Mouse (Mus musculus): Measurements from ENCODE around the gene Ereg. TPM values are rescaled to one million over a fixed set of nuclear protein-coding genes. Genes with fewer than 3 reads are reported as not detected.

Gene Ereg
- polyA plus RNA-seq, 1 experiment: not detected

DNA sequence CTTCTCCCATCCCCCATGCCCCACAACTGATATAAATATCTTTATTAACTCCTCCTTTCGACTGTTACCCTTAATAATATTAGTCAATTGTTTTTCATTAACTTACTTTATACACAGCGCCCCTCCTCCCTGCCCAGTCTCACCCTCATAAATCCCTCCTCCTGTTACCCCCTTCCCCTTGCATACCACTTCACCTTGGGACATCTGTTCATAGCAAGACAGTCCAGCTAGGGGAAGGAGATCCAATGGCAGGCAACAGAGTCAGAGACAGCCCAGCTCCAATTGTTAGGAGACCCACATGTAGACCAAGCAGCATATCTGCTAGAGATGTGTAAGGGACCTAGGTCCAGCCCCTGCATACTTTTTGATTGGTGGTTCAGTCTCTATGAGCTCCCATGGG, 35.5 kb upstream of the Ereg start:
- Histone ChIP-seq H3K27me3 (ENCODE audit: control insufficient read depth, insufficient read depth, low read length) (no peaks in the 10 kb centered on the region), H3K4me3 (ENCODE audit: control insufficient read depth, low read depth, low read length) (no peak overlapping the region), H3K4me1 (ENCODE audit: control insufficient read depth, insufficient read depth, low read length) (no peaks in the 10 kb centered on the region), H3K36me3 (ENCODE audit: control insufficient read depth, insufficient read depth, low read length) (no peaks in the 10 kb centered on the region), H3K27ac (ENCODE audit: control insufficient read depth, insufficient read depth, low read depth, low read length) (no peak overlapping the region)
- no peak for TF ChIP-seq CTCF (IDR thresholded peaks at IDR 0.05; ENCODE audit: control insufficient read depth, insufficient read depth, insufficient replicate concordance, low read depth, low read length)
- no peak for TF ChIP-seq POLR2A (IDR thresholded peaks at IDR 0.05; ENCODE audit: control insufficient read depth, low read depth, low read length)

DNA sequence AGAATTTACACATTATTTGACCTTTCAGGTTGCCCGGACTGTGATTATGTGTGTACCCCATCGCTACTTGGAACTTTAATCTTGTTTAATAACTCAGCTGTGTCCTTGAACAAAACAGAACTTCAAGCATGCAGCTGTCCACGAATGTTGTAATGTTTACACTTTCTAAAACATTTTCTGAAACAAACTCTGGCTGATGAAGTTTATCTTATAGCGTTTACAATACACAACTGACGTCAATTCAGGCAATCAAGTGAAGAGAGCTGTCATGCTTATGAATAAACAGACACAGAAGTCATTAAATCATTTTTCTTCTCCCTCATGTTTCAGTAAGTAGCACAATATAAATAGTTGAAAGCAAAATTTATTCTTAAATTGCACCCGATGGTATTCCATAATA, 26.4 kb upstream of the Ereg start:
- Histone ChIP-seq H3K36me3 (ENCODE audit: control insufficient read depth, insufficient read depth, low read length) (no peaks in the 10 kb centered on the region), H3K4me3 (ENCODE audit: control insufficient read depth, low read depth, low read length) (no peak overlapping the region), H3K27me3 (ENCODE audit: control insufficient read depth, insufficient read depth, low read length) (no peaks in the 10 kb centered on the region), H3K27ac (ENCODE audit: control insufficient read depth, insufficient read depth, low read depth, low read length) (no peak overlapping the region), H3K4me1 (ENCODE audit: control insufficient read depth, insufficient read depth, low read length) (no peaks in the 10 kb centered on the region)
- TF ChIP-seq POLR2A (IDR thresholded peaks at IDR 0.05; ENCODE audit: control insufficient read depth, low read depth, low read length) (no peak), CTCF (IDR thresholded peaks at IDR 0.05; ENCODE audit: control insufficient read depth, insufficient read depth, insufficient replicate concordance, low read depth, low read length) (no peak)

DNA sequence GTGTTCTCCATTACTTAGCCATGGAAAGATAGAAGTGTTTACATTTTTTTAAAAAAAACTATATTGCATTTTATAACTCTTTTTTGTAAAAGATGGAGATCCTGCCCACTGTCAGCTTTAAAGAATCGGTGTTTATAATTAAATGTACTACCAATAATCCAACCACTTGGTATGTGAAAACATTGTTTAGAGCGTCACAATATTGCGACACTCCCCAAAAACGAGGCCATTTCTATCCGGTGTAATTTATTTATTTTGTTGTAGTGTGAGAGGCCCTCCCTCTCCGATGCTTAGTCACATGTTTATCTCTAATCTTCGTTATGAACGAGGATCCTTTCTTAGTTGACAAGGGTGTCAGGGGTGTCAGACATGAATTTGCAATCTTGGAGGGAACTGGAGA, 26.0 kb upstream of the Ereg start:
- H3K27ac ChIP-seq (ENCODE audit: control insufficient read depth, insufficient read depth, low read depth, low read length): no peak overlapping the region
- no peaks in the 10 kb centered on the region for H3K27me3 ChIP-seq (ENCODE audit: control insufficient read depth, insufficient read depth, low read length)
- H3K4me1 ChIP-seq (ENCODE audit: control insufficient read depth, insufficient read depth, low read length): no peaks in the 10 kb centered on the region
- no peak for TF ChIP-seq POLR2A (IDR thresholded peaks at IDR 0.05; ENCODE audit: control insufficient read depth, low read depth, low read length)
- TF ChIP-seq CTCF (IDR thresholded peaks at IDR 0.05; ENCODE audit: control insufficient read depth, insufficient read depth, insufficient replicate concordance, low read depth, low read length): no peak
- H3K4me3 ChIP-seq (ENCODE audit: control insufficient read depth, low read depth, low read length): no peak overlapping the region
- H3K36me3 ChIP-seq (ENCODE audit: control insufficient read depth, insufficient read depth, low read length): no peaks in the 10 kb centered on the region

DNA sequence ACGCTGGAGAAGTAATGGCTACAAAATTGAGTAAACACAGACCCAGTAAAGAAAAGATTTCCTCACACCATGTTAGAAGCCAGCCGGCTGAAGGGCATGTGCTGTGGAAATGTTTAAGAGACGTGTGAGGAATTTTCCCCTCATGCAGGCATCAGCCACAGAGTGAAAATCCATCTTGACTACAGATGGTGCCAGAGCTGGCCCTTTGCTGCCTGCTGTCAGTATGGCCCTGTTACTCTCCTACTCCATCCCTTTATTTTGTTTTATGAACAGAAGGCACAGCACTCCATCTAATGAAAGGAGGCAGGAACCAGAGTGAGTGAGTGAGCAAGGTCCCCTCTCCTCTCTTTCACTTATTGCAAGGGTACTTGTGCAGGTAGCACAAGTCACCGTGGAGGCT, 2.1 kb upstream of the Ereg start:
- TF ChIP-seq CTCF (IDR thresholded peaks at IDR 0.05; ENCODE audit: control insufficient read depth, insufficient read depth, insufficient replicate concordance, low read depth, low read length): no peak
- TF ChIP-seq POLR2A (IDR thresholded peaks at IDR 0.05; ENCODE audit: control insufficient read depth, low read depth, low read length): no peak
- Histone ChIP-seq H3K36me3 (ENCODE audit: control insufficient read depth, insufficient read depth, low read length) (no peaks in the 10 kb centered on the region), H3K27ac (ENCODE audit: control insufficient read depth, insufficient read depth, low read depth, low read length) (no peak overlapping the region), H3K4me1 (ENCODE audit: control insufficient read depth, insufficient read depth, low read length) (peaks cover 7% of the 10 kb centered on the region), H3K27me3 (ENCODE audit: control insufficient read depth, insufficient read depth, low read length) (no peaks in the 10 kb centered on the region), H3K4me3 (ENCODE audit: control insufficient read depth, low read depth, low read length) (no peak overlapping the region)

DNA sequence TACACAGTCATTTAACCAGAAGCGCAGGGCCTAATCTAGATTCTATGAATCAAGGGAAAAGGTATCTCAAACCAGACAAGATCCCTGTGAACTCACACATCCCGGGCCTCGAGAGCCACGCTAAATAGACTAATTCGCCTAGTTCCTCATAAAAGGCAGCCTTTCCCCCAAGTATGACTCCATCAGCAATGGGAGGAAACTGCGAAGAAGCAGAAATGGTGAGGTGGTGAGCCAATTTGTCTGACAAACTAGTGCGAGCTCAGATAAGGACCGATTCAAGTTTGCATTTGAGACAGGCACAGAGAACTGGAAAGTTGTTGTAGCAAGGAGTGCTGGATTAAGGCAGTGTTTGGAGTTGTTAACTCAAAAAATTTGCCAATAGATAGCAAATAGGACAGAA, 796 bp upstream of the Ereg start:
- Histone ChIP-seq H3K27ac (ENCODE audit: control insufficient read depth, insufficient read depth, low read depth, low read length) (no peak overlapping the region; the same call in 1 of the 2 replicates), H3K4me3 (ENCODE audit: control insufficient read depth, low read depth, low read length) (no peak overlapping the region), H3K36me3 (ENCODE audit: control insufficient read depth, insufficient read depth, low read length) (no peaks in the 10 kb centered on the region), H3K4me1 (ENCODE audit: control insufficient read depth, insufficient read depth, low read length) (peaks cover 7% of the 10 kb centered on the region), H3K27me3 (ENCODE audit: control insufficient read depth, insufficient read depth, low read length) (no peaks in the 10 kb centered on the region)
- no peak for TF ChIP-seq POLR2A (IDR thresholded peaks at IDR 0.05; ENCODE audit: control insufficient read depth, low read depth, low read length)
- no peak for TF ChIP-seq CTCF (IDR thresholded peaks at IDR 0.05; ENCODE audit: control insufficient read depth, insufficient read depth, insufficient replicate concordance, low read depth, low read length)

DNA sequence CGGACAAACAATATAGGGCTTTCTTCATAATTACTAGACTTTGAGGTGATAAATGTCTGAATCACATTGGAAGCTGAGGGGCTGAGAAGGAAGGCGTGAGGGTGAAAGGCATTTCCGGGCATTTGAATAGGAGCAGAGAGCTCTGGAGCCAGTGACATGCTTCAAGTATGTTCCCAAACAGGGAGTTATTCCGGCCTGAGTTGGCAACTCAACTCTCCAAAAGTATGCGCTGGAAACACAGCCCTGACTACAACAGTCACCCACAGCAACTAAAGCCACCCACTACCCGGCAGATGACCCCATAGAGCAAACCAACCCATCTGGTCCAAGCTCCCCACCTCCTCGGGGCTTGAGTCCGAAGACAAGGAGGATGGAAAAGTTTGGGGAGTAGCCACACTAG, 396 bp upstream of the Ereg start:
- peaks cover 7% of the 10 kb centered on the region for H3K4me1 ChIP-seq (ENCODE audit: control insufficient read depth, insufficient read depth, low read length)
- H3K4me3 ChIP-seq (ENCODE audit: control insufficient read depth, low read depth, low read length): peak overlapping the region; percentile 58
- no peak for TF ChIP-seq CTCF (IDR thresholded peaks at IDR 0.05; ENCODE audit: control insufficient read depth, insufficient read depth, insufficient replicate concordance, low read depth, low read length)
- no peak for TF ChIP-seq POLR2A (IDR thresholded peaks at IDR 0.05; ENCODE audit: control insufficient read depth, low read depth, low read length)
- H3K36me3 ChIP-seq (ENCODE audit: control insufficient read depth, insufficient read depth, low read length): no peaks in the 10 kb centered on the region
- peak overlapping the region; percentile 12; the same call in 1 of the 2 replicates for H3K27ac ChIP-seq (ENCODE audit: control insufficient read depth, insufficient read depth, low read depth, low read length)
- H3K27me3 ChIP-seq (ENCODE audit: control insufficient read depth, insufficient read depth, low read length): no peaks in the 10 kb centered on the region

DNA sequence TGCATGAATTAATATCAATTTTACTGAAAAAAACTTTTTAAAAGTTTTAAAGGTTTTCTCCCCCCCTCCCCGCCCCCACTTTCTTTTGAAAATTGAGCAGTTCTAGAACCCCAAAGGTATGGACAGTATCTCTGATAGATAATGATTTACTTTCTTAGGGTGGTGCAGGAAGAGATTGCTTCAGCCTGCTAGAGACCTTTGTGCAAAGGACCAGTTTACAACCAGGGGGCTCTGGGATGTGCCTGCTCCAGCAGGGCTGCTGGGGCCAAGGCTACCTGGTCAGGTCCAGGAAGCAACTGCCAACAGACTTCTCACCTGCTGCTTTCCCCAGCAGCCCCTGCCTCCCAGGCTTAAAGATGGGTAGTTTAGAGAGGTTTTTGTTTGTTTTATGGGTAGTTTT, 599 bp downstream of the Ereg start:
- Histone ChIP-seq H3K4me1 (ENCODE audit: control insufficient read depth, insufficient read depth, low read length) (peaks cover 7% of the 10 kb centered on the region), H3K27me3 (ENCODE audit: control insufficient read depth, insufficient read depth, low read length) (no peaks in the 10 kb centered on the region), H3K27ac (ENCODE audit: control insufficient read depth, insufficient read depth, low read depth, low read length) (no peak overlapping the region), H3K4me3 (ENCODE audit: control insufficient read depth, low read depth, low read length) (no peak overlapping the region), H3K36me3 (ENCODE audit: control insufficient read depth, insufficient read depth, low read length) (no peaks in the 10 kb centered on the region)
- TF ChIP-seq POLR2A (IDR thresholded peaks at IDR 0.05; ENCODE audit: control insufficient read depth, low read depth, low read length) (no peak), CTCF (IDR thresholded peaks at IDR 0.05; ENCODE audit: control insufficient read depth, insufficient read depth, insufficient replicate concordance, low read depth, low read length) (no peak)

DNA sequence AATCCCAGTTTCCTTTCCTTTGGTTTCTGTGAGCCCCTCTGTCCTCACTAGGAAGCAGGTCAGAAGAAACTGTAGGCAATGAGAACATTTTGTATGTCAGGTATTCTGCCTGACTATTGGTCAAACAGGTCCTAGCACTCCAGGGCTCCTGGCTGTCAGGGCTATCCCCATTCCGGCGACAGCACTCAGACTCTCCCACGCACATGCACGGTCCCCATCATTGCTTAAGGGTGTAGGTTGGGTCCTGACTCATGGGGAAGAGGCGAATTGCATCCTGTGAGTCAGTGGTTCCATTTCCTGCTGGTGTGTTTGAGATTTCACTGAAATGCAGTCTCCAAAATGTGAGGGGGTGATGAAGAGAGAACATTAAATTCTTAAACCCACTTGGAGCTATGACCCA, 8.6 kb downstream of the Ereg start:
- no peak for TF ChIP-seq CTCF (IDR thresholded peaks at IDR 0.05; ENCODE audit: control insufficient read depth, insufficient read depth, insufficient replicate concordance, low read depth, low read length)
- no peak overlapping the region for H3K27ac ChIP-seq (ENCODE audit: control insufficient read depth, insufficient read depth, low read depth, low read length)
- H3K36me3 ChIP-seq (ENCODE audit: control insufficient read depth, insufficient read depth, low read length): no peaks in the 10 kb centered on the region

More for the DNA sequence above, 8.6 kb downstream of the Ereg start:
- Histone ChIP-seq H3K27me3 (ENCODE audit: control insufficient read depth, insufficient read depth, low read length) (no peaks in the 10 kb centered on the region), H3K4me3 (ENCODE audit: control insufficient read depth, low read depth, low read length) (no peak overlapping the region), H3K4me1 (ENCODE audit: control insufficient read depth, insufficient read depth, low read length) (no peaks in the 10 kb centered on the region)

Measured in testis, adult 2 months (tissue).